Mouse (Mus musculus) gastrocnemius, postnatal 25 days (tissue): ENCODE data around the gene Ifitm6. TPM values are rescaled to one million over a fixed set of nuclear protein-coding genes. Genes with fewer than 3 reads are reported as not detected.
"Not testable (repeated sequence)": the region's sequence is repeated elsewhere in the genome, so short reads cannot be mapped to it uniquely, and the experiment has no call there.

Experiments used
- DNase-seq: peaks from one replicate; pipeline ENCODE4 v3.0.0; 2022
- total RNA-seq, 2 experiments: library from RNA; stranded (reverse); gene quantifications; 1 replicate in 1 of 2; 2 replicates in 1 of 2; pipeline ENCODE4 v1.2.3; 2021

Ifitm6 gene
- total RNA-seq, 2 experiments from 2014 or later, result not detected

GRCm38 (mm10) chr7:141008938-141009660 lies 8.6 kb downstream of the Ifitm6 start:
- DNase-seq, result peak; percentile 81

GRCm38 (mm10) chr7:141008312-141008761 lies 9.4 kb downstream of the Ifitm6 start:
- DNase-seq, result no peak

GRCm38 (mm10) chr7:141006914-141007313 lies 10.8 kb downstream of the Ifitm6 start:
- no peak for DNase-seq

GRCm38 (mm10) chr7:141006446-141006845 lies 11.3 kb downstream of the Ifitm6 start:
- no peak for DNase-seq

- no peak for DNase-seq
These were observed 14.3 kb downstream of the Ifitm6 start for GRCm38 (mm10) chr7:141003248-141004010.

- no peak for DNase-seq
These were observed 16.6 kb downstream of the Ifitm6 start for GRCm38 (mm10) chr7:141000881-141001708.

GRCm38 (mm10) chr7:140998853-140999700 lies 18.6 kb downstream of the Ifitm6 start:
- DNase-seq, result no peak

- DNase-seq, result no peak
These were observed 19.9 kb downstream of the Ifitm6 start for GRCm38 (mm10) chr7:140997817-140998216.

GRCm38 (mm10) chr7:140991117-140991689 lies 26.5 kb downstream of the Ifitm6 start:
- DNase-seq, result no peak

GRCm38 (mm10) chr7:140990622-140991021 lies 27.1 kb downstream of the Ifitm6 start:
- no peak for DNase-seq

GRCm38 (mm10) chr7:140990185-140990584 lies 27.5 kb downstream of the Ifitm6 start:
- DNase-seq, result no peak

- no peak for DNase-seq
These were observed 28.7 kb downstream of the Ifitm6 start for GRCm38 (mm10) chr7:140989022-140989421.

- no peak for DNase-seq
These were observed 30.3 kb downstream of the Ifitm6 start for GRCm38 (mm10) chr7:140987182-140988138.

GRCm38 (mm10) chr7:140982971-140983370 lies 34.8 kb downstream of the Ifitm6 start:
- no peak for DNase-seq

GRCm38 (mm10) chr7:140981704-140982103 lies 36.0 kb downstream of the Ifitm6 start:
- no peak for DNase-seq

GRCm38 (mm10) chr7:140976720-140977119 lies 41.0 kb downstream of the Ifitm6 start:
- DNase-seq, result not testable (repeated sequence)

GRCm38 (mm10) chr7:140975465-140975864 lies 42.3 kb downstream of the Ifitm6 start:
- DNase-seq, result no peak

- DNase-seq, result no peak
These were observed 42.8 kb downstream of the Ifitm6 start for GRCm38 (mm10) chr7:140974940-140975339.

- no peak for DNase-seq
These were observed 44.1 kb downstream of the Ifitm6 start for GRCm38 (mm10) chr7:140973396-140974165.
